Mouse (Mus musculus) liver, embryonic 14.5 days (tissue): ENCODE results near the gene Ctnnbip1.

Experiments used
- CTCF ChIP-seq: IDR thresholded peaks from 2 replicates; pipeline ENCODE4 v1.5.1; 2016; ENCODE audit warnings: antibody characterized with exemption, low read depth, control low read depth
- EP300 ChIP-seq: IDR thresholded peaks from 2 replicates; pipeline ENCODE4 v1.6.1; 2016; ENCODE audit warnings: antibody characterized with exemption, low read depth

DNA sequence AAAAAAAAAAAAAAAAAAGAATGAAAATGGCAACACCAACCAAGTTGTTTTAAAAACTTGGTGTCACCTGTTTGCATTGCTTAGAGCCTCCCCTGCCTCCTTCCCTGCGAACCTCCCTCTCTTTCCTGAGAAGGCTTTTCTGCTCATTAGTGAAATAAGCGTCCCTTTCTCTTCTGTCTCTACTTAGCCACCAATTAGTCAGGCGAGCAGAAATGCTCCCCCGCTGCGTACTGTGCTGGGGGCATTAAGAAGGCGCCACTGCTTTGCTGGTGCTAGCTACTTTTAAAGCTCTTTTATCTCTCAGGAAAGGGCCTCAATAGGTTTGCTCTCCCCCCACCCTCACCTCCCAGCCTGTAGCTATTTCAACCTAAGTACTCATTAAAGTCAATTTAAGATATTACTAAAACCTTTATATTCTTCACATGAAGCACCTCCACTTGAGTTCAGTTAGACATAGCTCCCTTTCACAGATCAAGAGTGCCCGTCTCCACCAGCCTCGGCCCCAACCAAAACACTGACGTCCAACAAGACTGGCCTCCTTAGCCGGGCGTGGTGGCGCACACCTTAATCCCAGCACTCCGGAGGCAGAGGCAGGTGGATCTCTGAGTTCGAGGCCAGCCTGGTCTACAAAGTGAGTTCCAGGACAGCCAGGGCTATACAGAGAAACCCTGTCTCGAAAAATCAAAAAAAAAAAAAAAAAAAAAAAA, 12.6 kb upstream of the Ctnnbip1 start:
- TF ChIP-seq CTCF (no peak), EP300 (no peak)
